Mouse (Mus musculus) forebrain, postnatal 0 days (tissue): ENCODE data around the gene Arxes1. TPM values are rescaled to one million over a fixed set of nuclear protein-coding genes. Genes with fewer than 3 reads are reported as not detected.

Experiments used
- ATAC-seq: fragments of 200-750 bp; cut with Nextera tagmentation; 2 replicates; pipeline ENCODE4 v1.8.0; 2017; ENCODE audit warnings: mild to moderate bottlenecking, moderate library complexity
- DNase-seq: peaks from one replicate; pipeline ENCODE4 v3.0.0-alpha.2; 2015
- H3K27ac ChIP-seq: fragments of 300-500 bp; sonication (generic); 2 replicates; pipeline ENCODE4 v1.5.1; 2014; ENCODE audit warnings: low read depth, mild to moderate bottlenecking, antibody characterized with exemption, low read length, moderate library complexity, mixed read lengths
- H3K27me3 ChIP-seq: fragments of 300-500 bp; sonication (generic); 2 replicates; pipeline ENCODE4 v1.6.1; 2014; ENCODE audit warnings: mild to moderate bottlenecking, low read length, mixed read lengths; ENCODE audit not compliant: insufficient read depth
- H3K36me3 ChIP-seq: fragments of 300-500 bp; sonication (generic); 2 replicates; pipeline ENCODE4 v1.6.1; 2014; ENCODE audit warnings: mild to moderate bottlenecking, moderate library complexity; ENCODE audit not compliant: insufficient read depth
- H3K4me1 ChIP-seq: fragments of 300-500 bp; sonication (generic); 2 replicates; pipeline ENCODE4 v1.6.1; 2014; ENCODE audit warnings: antibody characterized with exemption; ENCODE audit not compliant: insufficient read depth
- H3K4me2 ChIP-seq: fragments of 300-500 bp; sonication (generic); 2 replicates; pipeline ENCODE4 v1.6.1; 2014; ENCODE audit warnings: low read depth, mild to moderate bottlenecking, moderate library complexity
- H3K4me3 ChIP-seq: fragments of 300-500 bp; sonication (generic); 2 replicates; pipeline ENCODE4 v1.5.1; 2014; ENCODE audit warnings: low read depth, low read length, mixed read lengths
- H3K9ac ChIP-seq: fragments of 300-500 bp; sonication (generic); 2 replicates; pipeline ENCODE4 v1.6.1; 2014; ENCODE audit warnings: mild to moderate bottlenecking
- H3K9me3 ChIP-seq: fragments of 300-500 bp; sonication (generic); 2 replicates; pipeline ENCODE4 v1.6.1; 2016; ENCODE audit warnings: low read length
- CTCF ChIP-seq: sonication (generic); IDR thresholded peaks from 2 replicates; pipeline ENCODE4 v1.5.1; 2016; ENCODE audit warnings: antibody characterized with exemption, control low read depth, low read depth
- WGBS: fragments of 180-500 bp; shearing (Covaris S2); extraction: QIAGEN DNeasy Blood & Tissue Kit; methylation state at CpG from one replicate; pipeline ENCODE4 v1.1.7; 2014; 5-methylcytosine and 5-hydroxymethylcytosine counted together
- polyA plus RNA-seq: library from polyadenylated mRNA; unstranded; fragments of >200 nt; fragmentation: Nextera tagmentation; extraction: Ambion mirVana; gene quantifications from 2 replicates; pipeline ENCODE4 v1.2.1, GENCODE M21; 2015
- total RNA-seq: library from RNA; depleted of rRNA; stranded (reverse); fragments of >200 nt; gene quantifications from 2 replicates; pipeline ENCODE4 v1.2.3, GENCODE M21; 2014

Gene Arxes1
- total and polyA plus RNA-seq, 2 experiments from 2014 or later: 55.4 to 190 TPM

- WGBS: 36% methylated on average over 5 of the region's 5 CpGs
- Histone ChIP-seq H3K9ac (no peak overlapping the region), H3K36me3 (no peaks in the 10 kb centered on the region), H3K4me2 (no peak overlapping the region), H3K9me3 (no peaks in the 10 kb centered on the region), H3K27ac (no peak overlapping the region), H3K27me3 (no peaks in the 10 kb centered on the region), H3K4me1 (no peaks in the 10 kb centered on the region), H3K4me3 (no peak overlapping the region)
- DNase-seq (no peak), ATAC-seq (no peak)
- TF ChIP-seq CTCF: no peak
These were observed 25.8 kb upstream of the Arxes1 start for GRCm38 (mm10) chrX:136007199-136007843.

- TF ChIP-seq CTCF: no peak
- WGBS: 20% methylated on average over 2 of the region's 2 CpGs
- Histone ChIP-seq H3K4me2 (no peak overlapping the region), H3K4me3 (no peak overlapping the region), H3K27me3 (no peaks in the 10 kb centered on the region), H3K36me3 (no peaks in the 10 kb centered on the region), H3K4me1 (no peaks in the 10 kb centered on the region), H3K27ac (no peak overlapping the region), H3K9me3 (no peaks in the 10 kb centered on the region), H3K9ac (no peak overlapping the region)
- ATAC-seq (no peak), DNase-seq (no peak)
These were observed 18.8 kb upstream of the Arxes1 start for GRCm38 (mm10) chrX:136014392-136014791.

- no peak for TF ChIP-seq CTCF
- H3K27me3 ChIP-seq: no peaks in the 10 kb centered on the region
- no peak overlapping the region for H3K4me3 ChIP-seq
- no peak overlapping the region for H3K9ac ChIP-seq
- no peaks in the 10 kb centered on the region for H3K9me3 ChIP-seq
- DNase-seq (no peak), ATAC-seq (no peak)
- no peak overlapping the region for H3K4me2 ChIP-seq
- H3K4me1 ChIP-seq: no peaks in the 10 kb centered on the region
- H3K36me3 ChIP-seq: no peaks in the 10 kb centered on the region
- WGBS: 46% methylated on average over 1 of the region's 1 CpGs
- H3K27ac ChIP-seq: no peak overlapping the region
These were observed 2.8 kb upstream of the Arxes1 start for GRCm38 (mm10) chrX:136030331-136030730.

- TF ChIP-seq CTCF: no peak
- WGBS: 80% methylated on average over 1 of the region's 1 CpGs
These were observed 10.6 kb downstream of the Arxes1 start for GRCm38 (mm10) chrX:136043726-136044125.

GRCm38 (mm10) chrX:136047528-136047927, 14.4 kb downstream of the Arxes1 start:
- 20% methylated on average over 5 of the region's 5 CpGs for WGBS

More at GRCm38 (mm10) chrX:136043726-136044125, 10.6 kb downstream of the Arxes1 start:
- no peaks in the 10 kb centered on the region for H3K9me3 ChIP-seq
- no peaks in the 10 kb centered on the region for H3K4me1 ChIP-seq
- no peak for ATAC-seq
- no peak overlapping the region for H3K4me2 ChIP-seq
- no peaks in the 10 kb centered on the region for H3K36me3 ChIP-seq
- DNase-seq: no peak
- no peak overlapping the region for H3K9ac ChIP-seq
- no peak overlapping the region for H3K4me3 ChIP-seq
- no peak overlapping the region for H3K27ac ChIP-seq
- H3K27me3 ChIP-seq: no peaks in the 10 kb centered on the region

GRCm38 (mm10) chrX:136051219-136051618, 18.1 kb downstream of the Arxes1 start:
- no peak for ATAC-seq
- Histone ChIP-seq H3K27me3 (no peaks in the 10 kb centered on the region), H3K4me3 (no peak overlapping the region), H3K4me2 (no peak overlapping the region), H3K4me1 (no peaks in the 10 kb centered on the region), H3K27ac (no peak overlapping the region), H3K9ac (no peak overlapping the region), H3K36me3 (no peaks in the 10 kb centered on the region), H3K9me3 (no peaks in the 10 kb centered on the region)
- no peak for TF ChIP-seq CTCF
- no peak for DNase-seq
- 80% methylated on average over 2 of the region's 2 CpGs for WGBS

More at GRCm38 (mm10) chrX:136047528-136047927, 14.4 kb downstream of the Arxes1 start:
- peak; percentile 77 for TF ChIP-seq CTCF
- no peak overlapping the region for H3K27ac ChIP-seq
- no peak overlapping the region for H3K4me2 ChIP-seq
- H3K9me3 ChIP-seq: no peaks in the 10 kb centered on the region
- H3K4me3 ChIP-seq: no peak overlapping the region
- peak; percentile 87 for DNase-seq
- H3K9ac ChIP-seq: no peak overlapping the region
- H3K36me3 ChIP-seq: no peaks in the 10 kb centered on the region
- no peaks in the 10 kb centered on the region for H3K4me1 ChIP-seq
- peak; percentile 83 for ATAC-seq
- H3K27me3 ChIP-seq: no peaks in the 10 kb centered on the region

- ATAC-seq: no peak
- 82% methylated on average over 1 of the region's 1 CpGs for WGBS
These were observed 27.5 kb downstream of the Arxes1 start for GRCm38 (mm10) chrX:136060698-136061097.

More at GRCm38 (mm10) chrX:136060698-136061097, 27.5 kb downstream of the Arxes1 start:
- no peaks in the 10 kb centered on the region for H3K9me3 ChIP-seq
- no peak for DNase-seq
- H3K4me1 ChIP-seq: no peaks in the 10 kb centered on the region
- no peak overlapping the region for H3K27ac ChIP-seq
- H3K4me2 ChIP-seq: no peak overlapping the region
- TF ChIP-seq CTCF: no peak
- no peak overlapping the region for H3K9ac ChIP-seq
- H3K36me3 ChIP-seq: no peaks in the 10 kb centered on the region
- no peak overlapping the region for H3K4me3 ChIP-seq
- H3K27me3 ChIP-seq: no peaks in the 10 kb centered on the region
